Mouse (Mus musculus): ENCODE measurements at regions not wholly inside any gene's neighbourhood (a gene's known extent, or its start where the extent isn't known, plus 50 kb on each side); places are given as distances from the start of the nearest gene placed in this dataset.

DNA sequence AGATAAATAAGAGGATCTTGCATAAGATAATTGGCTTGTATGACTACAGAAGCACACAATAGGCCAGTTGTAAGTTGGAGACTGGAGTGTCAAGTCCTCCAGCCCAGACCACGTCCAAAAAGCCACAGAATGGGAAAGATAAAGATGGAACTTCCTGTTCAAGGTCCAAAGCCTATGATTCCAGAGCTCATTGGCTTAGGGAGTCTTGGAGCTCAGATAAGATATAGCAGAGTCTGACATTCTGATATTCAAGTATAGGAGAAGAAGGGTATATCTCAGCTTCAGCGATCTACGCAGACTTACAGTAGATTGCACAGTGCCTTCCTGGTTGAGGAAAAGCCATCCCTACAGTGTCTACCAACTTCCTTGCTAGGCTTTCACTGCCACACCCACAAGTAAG lies 77.7 kb upstream of the Ralgapa2 start:
- Histone ChIP-seq H3K4me2 (no peak overlapping the region), H3K4me3 (replicated peaks) (no peak overlapping the region), H3K36me3 (no peaks in the 10 kb centered on the region), H3K4me1 (replicated peaks) (no peaks in the 10 kb centered on the region), H3K27ac (no peak overlapping the region), H3K9ac (no peak overlapping the region), H3K9me3 (replicated peaks) (no peaks in the 10 kb centered on the region), H3K27me3 (no peaks in the 10 kb centered on the region)
- WGBS (ENCODE audit: insufficient replicate concordance): 64% methylated on average over 3 of the region's 3 CpGs
- ATAC-seq (ENCODE audit: low read depth) (no peak), DNase-seq (no peak)

DNA sequence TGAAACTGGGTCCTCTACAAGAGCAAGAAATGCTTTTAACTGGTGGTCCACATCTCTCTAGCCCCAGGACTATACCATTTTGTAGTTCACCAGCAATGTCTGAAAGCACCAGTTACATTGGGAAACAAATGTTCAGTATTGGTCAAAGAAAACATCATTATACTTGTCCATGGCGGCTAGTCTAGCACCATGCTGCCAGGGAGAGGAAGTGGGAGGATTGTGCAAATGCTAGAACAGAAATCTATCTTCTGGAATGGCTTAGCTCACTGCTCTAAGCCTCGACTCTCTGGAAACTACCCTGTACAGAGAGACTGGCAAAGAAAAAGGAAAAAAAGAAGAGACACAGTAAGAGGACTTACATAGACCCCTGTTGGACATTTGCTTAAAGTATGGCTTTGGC lies 81.1 kb upstream of the Ralgapa2 start:
- WGBS (ENCODE audit: insufficient replicate concordance): 41% methylated on average over 2 of the region's 2 CpGs
- ATAC-seq (ENCODE audit: low read depth) (no peak), DNase-seq (no peak)
- Histone ChIP-seq H3K27me3 (no peaks in the 10 kb centered on the region), H3K9me3 (replicated peaks) (no peaks in the 10 kb centered on the region), H3K4me3 (replicated peaks) (no peak overlapping the region), H3K4me2 (no peak overlapping the region), H3K27ac (no peak overlapping the region), H3K9ac (no peak overlapping the region), H3K36me3 (no peaks in the 10 kb centered on the region), H3K4me1 (replicated peaks) (no peaks in the 10 kb centered on the region)

DNA sequence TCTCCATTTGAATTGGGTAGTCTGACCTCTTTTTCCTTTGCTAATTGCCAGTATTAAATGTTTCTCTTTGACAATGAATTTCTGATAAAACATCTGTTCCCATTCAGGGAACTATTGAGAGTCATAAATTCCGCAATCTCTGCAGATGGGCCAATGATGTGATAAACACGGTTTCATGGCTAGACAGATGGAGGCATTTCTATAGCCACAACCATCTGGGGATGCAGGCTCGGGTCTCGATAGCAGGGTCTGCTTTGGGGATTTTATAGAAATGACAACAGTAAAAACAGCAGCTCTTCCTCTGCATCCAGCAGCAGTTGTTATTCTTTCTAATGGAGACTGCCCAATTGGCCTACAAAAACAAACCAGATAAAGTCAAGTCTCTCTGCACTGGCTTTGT lies 82.1 kb upstream of the Ralgapa2 start:
- H3K4me1 ChIP-seq (replicated peaks): no peaks in the 10 kb centered on the region
- no peak overlapping the region for H3K4me3 ChIP-seq (replicated peaks)
- no peaks in the 10 kb centered on the region for H3K36me3 ChIP-seq
- DNase-seq: no peak
- no peak for ATAC-seq (ENCODE audit: low read depth)
- no peak overlapping the region for H3K9ac ChIP-seq
- H3K4me2 ChIP-seq: no peak overlapping the region
- WGBS (ENCODE audit: insufficient replicate concordance): 61% methylated on average over 4 of the region's 4 CpGs
- no peak overlapping the region for H3K27ac ChIP-seq
- no peaks in the 10 kb centered on the region for H3K27me3 ChIP-seq
- no peaks in the 10 kb centered on the region for H3K9me3 ChIP-seq (replicated peaks)

DNA sequence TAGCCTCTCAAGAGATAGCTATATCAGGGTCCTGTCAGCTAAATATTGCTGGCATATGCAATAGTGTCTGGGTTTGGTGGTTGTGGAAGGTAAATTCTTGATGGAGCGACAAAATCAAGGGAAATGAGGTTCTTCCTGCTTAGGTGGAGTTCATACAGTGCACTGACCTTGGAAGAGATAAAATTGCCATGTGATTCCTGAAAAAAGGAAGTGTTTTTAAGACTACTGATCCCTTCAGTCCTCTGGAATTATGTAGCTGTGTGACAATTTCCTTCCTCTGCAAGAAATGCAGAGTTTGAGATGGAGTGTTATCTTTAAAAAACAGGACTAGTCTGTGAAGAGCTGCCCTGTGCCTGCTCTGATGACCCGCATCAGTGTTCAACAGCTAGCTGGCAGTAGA lies 83.5 kb upstream of the Ralgapa2 start:
- Histone ChIP-seq H3K9me3 (replicated peaks) (no peaks in the 10 kb centered on the region), H3K27ac (no peak overlapping the region), H3K4me3 (replicated peaks) (no peak overlapping the region), H3K36me3 (no peaks in the 10 kb centered on the region), H3K9ac (no peak overlapping the region), H3K4me1 (replicated peaks) (no peaks in the 10 kb centered on the region), H3K27me3 (no peaks in the 10 kb centered on the region), H3K4me2 (no peak overlapping the region)
- WGBS (ENCODE audit: insufficient replicate concordance): 41% methylated on average over 2 of the region's 2 CpGs
- DNase-seq: no peak
- peak; percentile 39; the same call in 1 of the 2 replicates for ATAC-seq (ENCODE audit: low read depth)

DNA sequence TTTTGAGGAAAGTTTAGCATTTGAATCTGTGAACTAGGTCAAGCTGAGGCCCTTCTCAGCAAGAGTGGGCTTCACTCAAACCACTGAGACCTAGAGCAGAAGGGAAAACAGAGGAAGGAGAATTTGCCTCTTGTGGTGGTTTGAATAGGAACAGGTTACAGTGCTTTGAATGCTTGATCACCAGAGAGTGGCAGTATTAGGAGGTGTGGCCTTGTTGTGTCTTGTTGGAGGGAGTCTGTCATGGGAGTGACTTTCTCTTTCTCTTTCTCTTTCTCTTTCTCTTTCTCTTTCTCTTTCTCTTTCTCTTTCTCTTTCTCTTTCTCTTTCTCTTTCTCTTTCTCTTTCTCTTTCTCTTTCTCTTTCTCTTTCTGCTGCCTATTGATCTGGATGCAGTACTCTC lies 94.0 kb upstream of the Ralgapa2 start:
- no peak overlapping the region for H3K4me3 ChIP-seq (replicated peaks)
- no peak overlapping the region for H3K9ac ChIP-seq

DNA sequence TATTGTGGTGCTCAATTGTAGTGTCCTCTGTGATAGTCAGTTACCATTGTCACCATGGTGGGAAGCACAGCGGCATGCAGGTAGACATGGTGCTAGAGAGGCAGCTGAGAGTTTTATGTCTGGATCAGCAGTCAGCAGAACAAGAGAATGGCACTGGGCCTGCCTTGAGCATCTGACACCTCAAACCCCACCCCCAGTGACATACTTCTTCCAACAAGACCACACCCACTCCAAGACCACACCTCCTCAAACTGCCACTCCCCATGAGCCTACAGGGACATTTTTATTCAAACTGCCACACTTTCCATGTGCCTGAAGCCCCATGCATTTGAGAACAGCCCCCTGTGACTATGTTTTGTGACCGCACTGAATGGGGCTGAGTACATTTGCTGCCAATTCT lies 98.8 kb upstream of the Ralgapa2 start:
- 82% methylated on average over 2 of the region's 2 CpGs for WGBS (ENCODE audit: insufficient replicate concordance)
- H3K4me3 ChIP-seq (replicated peaks): no peak overlapping the region
- H3K27me3 ChIP-seq: no peaks in the 10 kb centered on the region
- DNase-seq (no peak), ATAC-seq (ENCODE audit: low read depth) (no peak)
- H3K4me2 ChIP-seq: no peak overlapping the region
- no peak overlapping the region for H3K9ac ChIP-seq
- H3K27ac ChIP-seq: no peak overlapping the region
- H3K36me3 ChIP-seq: no peaks in the 10 kb centered on the region
- H3K9me3 ChIP-seq (replicated peaks): no peaks in the 10 kb centered on the region
- H3K4me1 ChIP-seq (replicated peaks): peaks cover 5% of the 10 kb centered on the region

More for the DNA sequence above, 94.0 kb upstream of the Ralgapa2 start:
- H3K4me1 ChIP-seq (replicated peaks): no peaks in the 10 kb centered on the region
- H3K27ac ChIP-seq: no peak overlapping the region
- no peaks in the 10 kb centered on the region for H3K27me3 ChIP-seq
- no peak overlapping the region for H3K4me2 ChIP-seq
- ATAC-seq (ENCODE audit: low read depth) (no peak), DNase-seq (no peak)
- no peaks in the 10 kb centered on the region for H3K9me3 ChIP-seq (replicated peaks)
- H3K36me3 ChIP-seq: no peaks in the 10 kb centered on the region

DNA sequence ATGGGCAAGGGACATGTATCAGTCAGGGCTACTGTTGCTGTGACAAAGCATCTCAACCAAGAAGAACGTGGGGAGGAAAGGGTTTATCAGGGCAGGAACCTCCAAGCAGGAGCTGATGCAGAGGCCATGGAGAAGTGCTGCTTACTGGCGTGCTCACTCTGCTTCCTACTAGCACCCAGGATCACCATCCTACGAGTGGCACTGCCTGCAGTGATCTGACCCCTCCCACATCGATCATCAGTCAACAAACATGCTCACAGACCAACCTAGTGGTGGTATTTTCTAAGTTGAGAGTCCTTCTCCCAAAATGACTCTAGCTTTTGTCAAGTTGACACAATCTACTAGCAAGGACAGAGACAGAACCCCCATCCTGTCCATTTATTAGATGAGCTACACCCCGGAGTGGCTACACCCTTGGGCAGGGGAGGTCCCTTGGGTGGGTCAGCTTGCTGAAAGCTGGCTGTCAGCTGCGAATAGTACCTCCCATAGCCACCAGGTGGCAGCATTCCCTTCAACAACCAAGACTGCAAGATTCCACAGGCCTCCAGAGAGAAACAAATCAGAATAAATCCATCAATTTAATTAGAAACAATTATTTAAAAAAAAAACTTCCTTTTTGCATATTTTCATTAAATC lies 99.9 kb upstream of the Ralgapa2 start:
- DNase-seq (peak; percentile 58), ATAC-seq (ENCODE audit: low read depth) (peak; percentile 39; the same call in 1 of the 2 replicates)
- Histone ChIP-seq H3K27ac (no peak overlapping the region), H3K4me1 (replicated peaks) (peaks cover 5% of the 10 kb centered on the region), H3K4me3 (replicated peaks) (no peak overlapping the region), H3K9ac (no peak overlapping the region), H3K36me3 (no peaks in the 10 kb centered on the region), H3K9me3 (replicated peaks) (no peaks in the 10 kb centered on the region), H3K27me3 (no peaks in the 10 kb centered on the region), H3K4me2 (no peak overlapping the region)
- WGBS (ENCODE audit: insufficient replicate concordance): 31% methylated on average over 6 of the region's 6 CpGs

DNA sequence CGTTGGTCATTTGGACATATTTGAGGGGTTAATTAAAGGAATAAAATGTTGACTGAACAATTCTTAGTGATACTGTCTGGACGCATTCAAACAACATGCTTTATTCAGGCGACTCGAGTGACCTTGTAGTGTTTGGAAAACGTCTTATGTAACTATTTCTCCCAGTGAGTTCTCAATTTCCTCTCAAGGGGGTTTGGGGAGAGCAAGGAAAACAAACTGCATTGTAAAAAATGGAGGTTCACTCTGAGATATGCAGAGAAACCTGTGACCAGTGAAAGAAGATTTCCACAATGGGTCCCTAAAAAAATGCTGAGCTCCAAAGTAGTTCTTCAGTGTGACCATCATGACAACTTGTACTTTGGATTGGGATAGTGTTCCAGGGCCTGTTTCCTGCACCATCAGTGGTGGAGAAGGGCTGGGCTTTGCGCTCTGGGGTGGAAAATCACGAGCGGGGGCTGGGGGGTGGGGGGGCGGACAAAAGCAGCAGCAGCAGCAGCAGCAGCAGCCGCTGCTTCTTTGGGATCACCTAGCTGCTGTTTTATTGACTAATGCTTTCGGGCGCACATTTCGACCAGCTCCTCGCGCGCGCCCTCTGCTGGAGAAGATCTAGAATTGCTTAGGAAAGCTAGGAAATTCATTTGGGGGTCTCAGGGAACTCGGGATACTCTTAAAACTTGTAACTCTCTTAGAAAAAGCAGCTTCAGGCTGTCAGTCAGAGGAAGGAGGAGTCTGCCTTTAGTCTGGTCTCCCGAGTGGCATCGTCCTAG lies 100.6 kb upstream of the Ralgapa2 start:
- Histone ChIP-seq H3K4me2 (peak overlapping the region; percentile 52), H3K36me3 (no peaks in the 10 kb centered on the region), H3K27ac (no peak overlapping the region), H3K9ac (no peak overlapping the region), H3K27me3 (no peaks in the 10 kb centered on the region), H3K4me3 (replicated peaks) (no peak overlapping the region), H3K4me1 (replicated peaks) (peaks cover 5% of the 10 kb centered on the region), H3K9me3 (replicated peaks) (no peaks in the 10 kb centered on the region)
- peak; percentile 14; the same call in 1 of the 2 replicates for ATAC-seq (ENCODE audit: low read depth)
- DNase-seq: peak; percentile 12
- 6% methylated on average over 20 of the region's 20 CpGs for WGBS (ENCODE audit: insufficient replicate concordance)

DNA sequence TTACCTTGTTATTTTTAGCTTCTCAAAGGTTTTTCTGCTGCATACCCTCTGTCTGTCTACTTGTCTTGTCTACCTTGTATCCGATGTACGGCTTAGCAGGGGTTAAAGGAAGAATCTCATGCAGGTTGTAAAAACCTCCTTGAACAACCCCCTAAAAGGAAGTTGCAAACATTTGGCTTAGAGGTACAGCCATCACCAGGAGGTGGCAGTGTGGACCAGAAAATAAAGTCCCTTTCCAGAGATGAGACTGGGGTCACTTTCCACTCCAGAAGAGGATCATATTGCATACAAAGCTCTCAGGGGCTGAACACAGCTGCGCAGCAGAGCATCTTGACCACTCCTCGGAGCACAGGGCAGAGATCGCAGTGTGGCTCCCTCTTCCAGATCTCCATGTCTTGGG lies 109.0 kb upstream of the Ralgapa2 start:
- no peaks in the 10 kb centered on the region for H3K9me3 ChIP-seq (replicated peaks)
- peaks cover 7% of the 10 kb centered on the region for H3K4me1 ChIP-seq (replicated peaks)
- H3K27me3 ChIP-seq: no peaks in the 10 kb centered on the region
- WGBS (ENCODE audit: insufficient replicate concordance): 23% methylated on average over 5 of the region's 5 CpGs
- no peak overlapping the region for H3K27ac ChIP-seq
- no peak overlapping the region for H3K4me3 ChIP-seq (replicated peaks)
- ATAC-seq (ENCODE audit: low read depth) (no peak), DNase-seq (no peak)
- H3K36me3 ChIP-seq: no peaks in the 10 kb centered on the region
- no peak overlapping the region for H3K4me2 ChIP-seq
- H3K9ac ChIP-seq: no peak overlapping the region

DNA sequence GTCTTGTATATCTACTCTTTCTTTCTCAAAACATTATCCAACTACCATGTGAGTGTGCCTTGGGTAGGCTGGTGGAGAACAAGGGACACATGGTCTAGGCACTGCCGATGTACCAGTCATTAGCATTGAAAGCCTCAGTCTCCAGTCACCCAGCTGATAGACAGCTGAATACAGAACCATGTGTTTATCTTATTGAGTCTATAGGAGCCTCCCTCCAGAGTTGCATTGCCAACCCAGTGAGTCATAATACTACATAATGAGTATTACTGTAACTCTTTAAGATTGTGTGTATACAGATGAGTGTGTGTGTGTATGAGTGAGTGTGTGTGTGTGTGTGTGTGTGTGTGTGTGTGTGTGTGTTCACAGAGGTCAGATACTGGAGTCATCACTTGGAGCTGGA lies 110.9 kb upstream of the Ralgapa2 start:
- Histone ChIP-seq H3K36me3 (no peaks in the 10 kb centered on the region), H3K27me3 (no peaks in the 10 kb centered on the region), H3K9me3 (replicated peaks) (no peaks in the 10 kb centered on the region), H3K4me2 (no peak overlapping the region), H3K4me3 (replicated peaks) (no peak overlapping the region), H3K4me1 (replicated peaks) (peaks cover 7% of the 10 kb centered on the region), H3K27ac (no peak overlapping the region), H3K9ac (no peak overlapping the region)
- ATAC-seq (ENCODE audit: low read depth) (peak; percentile 85), DNase-seq (no peak)
- 53% methylated on average over 1 of the region's 1 CpGs for WGBS (ENCODE audit: insufficient replicate concordance)

DNA sequence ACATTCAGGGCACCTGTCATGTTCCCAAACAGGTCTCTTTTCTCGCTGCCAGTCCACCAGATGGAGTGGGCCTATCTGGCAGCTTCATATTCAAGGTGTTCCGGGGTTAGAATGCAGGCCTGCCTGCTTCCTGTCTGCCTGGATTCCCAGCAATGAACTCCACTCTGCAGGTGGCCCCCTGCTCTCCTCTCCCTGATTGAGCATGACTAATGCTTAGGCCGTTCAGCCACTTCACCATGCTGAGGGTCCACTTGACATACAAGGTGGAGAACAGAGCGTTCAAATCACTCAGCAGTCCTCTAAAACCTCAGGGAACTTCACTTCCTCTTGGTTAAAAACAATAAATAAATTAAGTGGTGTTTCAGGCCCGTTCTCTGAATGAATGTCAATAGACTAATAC lies 112.1 kb upstream of the Ralgapa2 start:
- H3K36me3 ChIP-seq: no peaks in the 10 kb centered on the region
- 41% methylated on average over 5 of the region's 5 CpGs for WGBS (ENCODE audit: insufficient replicate concordance)

DNA sequence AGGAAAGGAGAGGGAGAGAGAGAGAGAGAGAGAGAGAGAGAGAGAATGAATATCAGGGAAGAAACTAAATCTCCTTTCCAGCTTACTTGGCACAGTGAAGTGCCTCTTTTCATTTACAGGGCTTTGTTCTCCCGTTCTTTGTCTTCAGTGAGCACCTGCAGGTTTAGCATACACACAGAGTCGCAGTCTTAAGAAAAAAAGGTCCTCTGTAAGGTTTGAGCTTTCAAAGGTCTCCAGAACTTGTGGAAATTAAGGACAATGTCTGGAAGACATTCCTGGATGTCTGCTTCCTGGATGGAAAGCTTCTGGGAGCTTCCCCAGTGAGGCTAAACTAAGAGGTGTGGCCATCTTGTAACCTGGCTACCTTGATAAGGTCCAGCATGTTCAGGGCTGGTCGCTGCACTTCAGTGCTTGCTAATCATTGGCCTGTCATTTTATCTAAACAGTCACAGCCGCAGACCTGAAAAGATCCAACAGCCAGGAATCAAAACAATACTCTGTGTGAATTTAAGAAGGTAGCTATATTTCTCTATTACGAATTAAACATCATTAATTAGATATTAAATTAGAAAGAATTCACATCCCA lies 113.1 kb upstream of the Ralgapa2 start:
- no peak overlapping the region for H3K9ac ChIP-seq
- 28% methylated on average over 5 of the region's 5 CpGs for WGBS (ENCODE audit: insufficient replicate concordance)
- H3K36me3 ChIP-seq: no peaks in the 10 kb centered on the region
- ATAC-seq (ENCODE audit: low read depth) (peak; percentile 78), DNase-seq (peak; percentile 14)
- no peaks in the 10 kb centered on the region for H3K9me3 ChIP-seq (replicated peaks)
- no peaks in the 10 kb centered on the region for H3K27me3 ChIP-seq
- no peak overlapping the region for H3K4me3 ChIP-seq (replicated peaks)
- peaks cover 7% of the 10 kb centered on the region for H3K4me1 ChIP-seq (replicated peaks)
- H3K27ac ChIP-seq: no peak overlapping the region
- no peak overlapping the region for H3K4me2 ChIP-seq

More for the DNA sequence above, 112.1 kb upstream of the Ralgapa2 start:
- Histone ChIP-seq H3K9ac (no peak overlapping the region), H3K27me3 (no peaks in the 10 kb centered on the region), H3K27ac (no peak overlapping the region), H3K9me3 (replicated peaks) (no peaks in the 10 kb centered on the region), H3K4me2 (no peak overlapping the region), H3K4me3 (replicated peaks) (no peak overlapping the region), H3K4me1 (replicated peaks) (peaks cover 7% of the 10 kb centered on the region)
- no peak for DNase-seq
- ATAC-seq (ENCODE audit: low read depth): no peak

All from liver, embryonic 13.5 days (tissue).